Mouse (Mus musculus) CH12.LX (cell line): ENCODE measurements around the gene Abi1. TPM values are rescaled to one million over a fixed set of nuclear protein-coding genes. Genes with fewer than 3 reads are reported as not detected.

Source experiments
- DNase-seq: peaks from one replicate; pipeline ENCODE4 v3.0.0-alpha.2; 2013; ENCODE audit errors: extremely low read depth
- H3K27ac ChIP-seq: 2 replicates; pipeline ENCODE4 v1.5.1; 2012; ENCODE audit warnings: low read depth, mild to moderate bottlenecking, control low read depth, moderate library complexity; ENCODE audit not compliant: insufficient read depth
- H3K27me3 ChIP-seq: replicated peaks from 2 replicates; pipeline ENCODE3; 2012; ENCODE audit warnings: inconsistent platforms
- H3K36me3 ChIP-seq, 2 experiments: replicated peaks in 1 of 2; 2 replicates each; pipeline versions ENCODE3 to v1.6.1; 2012; ENCODE audit warnings: inconsistent platforms in 1 of 2, low read length in 1 of 2, mild to moderate bottlenecking in 1 of 2, mixed read lengths in 1 of 2, moderate library complexity in 1 of 2; ENCODE audit not compliant: control insufficient read depth in 1 of 2, insufficient read depth in 1 of 2
- H3K4me1 ChIP-seq, 2 experiments: 2 replicates each; pipeline ENCODE4 v1.6.1; 2012; ENCODE audit warnings: inconsistent platforms in 1 of 2, moderate library complexity in 1 of 2; ENCODE audit not compliant: insufficient read depth in 2 of 2, control insufficient read depth in 1 of 2
- H3K4me2 ChIP-seq: 2 replicates; pipeline ENCODE4 v1.6.1; 2012; ENCODE audit warnings: low read depth, mild to moderate bottlenecking, control low read depth; ENCODE audit not compliant: poor library complexity, insufficient read depth, severe bottlenecking
- H3K4me3 ChIP-seq, 3 experiments: fragments of 150-350 bp in 1 of 3; sonication (generic) in 1 of 3; replicated peaks in 1 of 3; 2 replicates each; pipeline versions ENCODE3 to v1.5.1; 2011 to 2012; ENCODE audit warnings: low read depth in 2 of 3, low read length in 2 of 3, mild to moderate bottlenecking in 2 of 3, moderate library complexity in 2 of 3, control low read depth in 1 of 3, improper control_type of control experiment in 1 of 3, inconsistent platforms in 1 of 3, mixed read lengths in 1 of 3; ENCODE audit not compliant: poor library complexity in 1 of 3
- H3K79me2 ChIP-seq: replicated peaks from 2 replicates; pipeline ENCODE4 v1.6.1; 2012; ENCODE audit warnings: mild to moderate bottlenecking, moderate library complexity; ENCODE audit not compliant: control insufficient read depth, poor library complexity, insufficient read depth, severe bottlenecking; ENCODE audit errors: extremely low read depth
- H3K9ac ChIP-seq: 2 replicates; pipeline ENCODE4 v1.6.1; 2012; ENCODE audit warnings: low read depth, mild to moderate bottlenecking, control low read depth, moderate library complexity; ENCODE audit not compliant: insufficient read depth
- H3K9me3 ChIP-seq: replicated peaks from 2 replicates; pipeline ENCODE3; 2012; ENCODE audit warnings: low read length, inconsistent platforms, mixed read lengths
- BHLHE40 ChIP-seq: IDR thresholded peaks from 2 replicates; pipeline ENCODE4 v1.6.1; 2011; ENCODE audit warnings: mild to moderate bottlenecking, low read depth, low read length, improper control_type of control experiment
- CHD2 ChIP-seq: IDR thresholded peaks from 2 replicates; pipeline ENCODE4 v1.6.1; 2011; ENCODE audit warnings: low read length, improper control_type of control experiment
- CTCF ChIP-seq, 2 experiments: IDR thresholded peaks in 1 of 2; conservative IDR thresholded peaks in 1 of 2; 2 replicates each; pipeline ENCODE4 v1.5.1; 2011 to 2012; ENCODE audit warnings: low read depth in 2 of 2, low read length in 2 of 2, improper control_type of control experiment in 1 of 2, inconsistent platforms in 1 of 2, mild to moderate bottlenecking in 1 of 2, moderate library complexity in 1 of 2
- E2F4 ChIP-seq: IDR thresholded peaks from 2 replicates; pipeline ENCODE4 v1.6.1; 2011; ENCODE audit warnings: low read depth, low read length, improper control_type of control experiment; ENCODE audit not compliant: insufficient replicate concordance
- ETS1 ChIP-seq: conservative IDR thresholded peaks from 2 replicates; pipeline ENCODE4 v1.6.1; 2012; ENCODE audit warnings: low read depth, mild to moderate bottlenecking, inconsistent platforms, low read length, improper control_type of control experiment, moderate library complexity
- GABPA ChIP-seq: IDR thresholded peaks from 2 replicates; pipeline ENCODE4 v1.6.1; 2012; ENCODE audit warnings: low read depth, low read length, improper control_type of control experiment, inconsistent platforms; ENCODE audit not compliant: insufficient replicate concordance
- HCFC1 ChIP-seq: IDR thresholded peaks from 2 replicates; pipeline ENCODE4 v1.6.1; 2012; ENCODE audit warnings: low read depth, mild to moderate bottlenecking, inconsistent platforms, low read length, improper control_type of control experiment
- IRF4 ChIP-seq: IDR thresholded peaks from 2 replicates; pipeline ENCODE4 v1.6.1; 2014; ENCODE audit warnings: low read depth, mild to moderate bottlenecking, inconsistent platforms, low read length, improper control_type of control experiment
- JUN ChIP-seq: IDR thresholded peaks from 2 replicates; pipeline ENCODE4 v1.6.1; 2011; ENCODE audit warnings: low read depth, mild to moderate bottlenecking, low read length, improper control_type of control experiment, moderate library complexity; ENCODE audit not compliant: insufficient read depth
- JUND ChIP-seq: conservative IDR thresholded peaks from 2 replicates; pipeline ENCODE4 v1.6.1; 2011; ENCODE audit warnings: low read depth, low read length, improper control_type of control experiment
- MAFK ChIP-seq: IDR thresholded peaks from 2 replicates; pipeline ENCODE4 v1.6.1; 2011; ENCODE audit warnings: low read length, improper control_type of control experiment; ENCODE audit not compliant: insufficient replicate concordance
- MAZ ChIP-seq: IDR thresholded peaks from 2 replicates; pipeline ENCODE4 v1.6.1; 2012; ENCODE audit warnings: low read depth, mild to moderate bottlenecking, inconsistent platforms, low read length, improper control_type of control experiment, moderate library complexity
- MEF2A ChIP-seq: IDR thresholded peaks from 2 replicates; pipeline ENCODE4 v1.6.1; 2014; ENCODE audit warnings: low read depth, mild to moderate bottlenecking, inconsistent platforms, low read length, improper control_type of control experiment, borderline replicate concordance
- MXI1 ChIP-seq: IDR thresholded peaks from 2 replicates; pipeline ENCODE4 v1.6.1; 2011; ENCODE audit warnings: mild to moderate bottlenecking, low read depth, low read length, improper control_type of control experiment
- NRF1 ChIP-seq: IDR thresholded peaks from 2 replicates; pipeline ENCODE4 v1.6.1; 2014; ENCODE audit warnings: low read depth, mild to moderate bottlenecking, inconsistent platforms, low read length, improper control_type of control experiment, moderate library complexity
- POLR2A ChIP-seq: IDR thresholded peaks from 2 replicates; pipeline ENCODE4 v1.6.1; 2011; ENCODE audit warnings: low read depth, mild to moderate bottlenecking, improper control_type of control experiment, low read length
- SIN3A ChIP-seq: IDR thresholded peaks from 2 replicates; pipeline ENCODE4 v1.6.1; 2012; ENCODE audit warnings: low read length, improper control_type of control experiment, inconsistent platforms
- SMC3 ChIP-seq: IDR thresholded peaks from 2 replicates; pipeline ENCODE4 v1.6.1; 2011; ENCODE audit warnings: low read depth, low read length, improper control_type of control experiment
- TBP ChIP-seq: conservative IDR thresholded peaks from 2 replicates; pipeline ENCODE4 v1.6.1; 2011; ENCODE audit warnings: low read depth, low read length, improper control_type of control experiment
- TCF12 ChIP-seq: IDR thresholded peaks from 2 replicates; pipeline ENCODE4 v1.6.1; 2014; ENCODE audit warnings: low read depth, mild to moderate bottlenecking, inconsistent platforms, low read length, improper control_type of control experiment
- UBTF ChIP-seq: IDR thresholded peaks from 2 replicates; pipeline ENCODE4 v1.6.1; 2012; ENCODE audit warnings: low read depth, mild to moderate bottlenecking, inconsistent platforms, low read length, improper control_type of control experiment, moderate library complexity
- USF1 ChIP-seq: IDR thresholded peaks from 2 replicates; pipeline ENCODE4 v1.6.1; 2014; ENCODE audit warnings: low read depth, mild to moderate bottlenecking, inconsistent platforms, low read length, improper control_type of control experiment
- ZMIZ1 ChIP-seq: IDR thresholded peaks from 2 replicates; pipeline ENCODE4 v1.6.1; 2012; ENCODE audit warnings: low read depth, mild to moderate bottlenecking, inconsistent platforms, low read length, improper control_type of control experiment
- ZNF384 ChIP-seq: IDR thresholded peaks from 2 replicates; pipeline ENCODE4 v1.6.1; 2012; ENCODE audit warnings: low read depth, low read length, improper control_type of control experiment, inconsistent platforms
- dilution Hi-C: fragments of 300-500 bp; cut with MboI; formaldehyde crosslinking; loops from 2 replicates; pipeline ENCODE4 v1.14.3; 2020; ENCODE audit warnings: low sequenced_read_pairs; ENCODE audit not compliant: extremely low pct_unique_long_range_greater_than_20kb, extremely low pct_ligation_motif_present
- in situ Hi-C: fragments of 300-500 bp; cut with MboI; formaldehyde crosslinking; loops from 3 replicates; pipeline ENCODE4 v1.14.3; 2019; ENCODE audit warnings: low sequenced_read_pairs, low pct_ligation_motif_present, low pct_unique_long_range_greater_than_20kb, mixed read lengths
- polyA plus RNA-seq: library from polyadenylated mRNA; unstranded; fragments of >175 nt; gene quantifications from 2 replicates; pipeline ENCODE4 v1.2.1, GENCODE M21; 2012; ENCODE audit warnings: low read depth; ENCODE audit not compliant: insufficient read length
- total RNA-seq, 2 experiments: library from RNA; depleted of rRNA; stranded (reverse); fragments of 300-350 nt in 1 of 2; fragments of >200 nt in 1 of 2; gene quantifications; 2 replicates each; pipeline ENCODE4 v1.2.3; 2012 to 2014

The Abi1 gene
- total and polyA plus RNA-seq, 3 experiments: 45.7 to 104 (median 74.6) TPM

- Histone ChIP-seq H3K27me3 (no peaks in the 10 kb centered on the region), H3K27ac (no peak overlapping the region), H3K4me1 (peaks cover 6 to 32% of the 10 kb centered on the region in 2 experiments; a peak in 3 of 4 replicates), H3K9ac (no peak overlapping the region), H3K9me3 (no peaks in the 10 kb centered on the region), H3K36me3 (peaks cover 9 to 52% of the 10 kb centered on the region in 2 experiments), H3K79me2 (peaks cover 50% of the 10 kb centered on the region), H3K4me2 (no peak overlapping the region), H3K4me3 (no peak overlapping the region)
- in situ Hi-C loops: no loop called here
- dilution Hi-C loops: no loop called here
- TF ChIP-seq MAZ (no peak), BHLHE40 (no peak), HCFC1 (no peak), SMC3 (no peak), ZNF384 (no peak), CHD2 (no peak), MAFK (no peak), TBP (no peak), E2F4 (no peak), CTCF (conservative IDR thresholded peaks at IDR 0.05 in 1 of 2, IDR thresholded peaks at IDR 0.05 in 1 of 2; ENCODE audit: low read depth in 2 of 2, low read length in 2 of 2) (no peak), TCF12 (no peak), POLR2A (no peak)
- DNase-seq: no peak
Measured at GRCm38 (mm10) chr2:23026379-23026778, 13.7 kb downstream of the Abi1 start.

GRCm38 (mm10) chr2:23023714-23024282, 16.2 kb downstream of the Abi1 start:
- no peak for DNase-seq
- H3K4me3 ChIP-seq: no peak overlapping the region
- H3K4me2 ChIP-seq: no peak overlapping the region
- no peaks in the 10 kb centered on the region for H3K27me3 ChIP-seq
- peaks cover 6 to 36% of the 10 kb centered on the region in 2 experiments; a peak in 3 of 4 replicates for H3K4me1 ChIP-seq
- TF ChIP-seq SIN3A (no peak), TCF12 (no peak), ETS1 (no peak), JUND (no peak), HCFC1 (no peak), MEF2A (no peak), MAFK (no peak), USF1 (no peak), IRF4 (no peak), GABPA (no peak), NRF1 (no peak), TBP (no peak), UBTF (no peak), E2F4 (no peak), CTCF (conservative IDR thresholded peaks at IDR 0.05 in 1 of 2, IDR thresholded peaks at IDR 0.05 in 1 of 2; ENCODE audit: low read depth in 2 of 2, low read length in 2 of 2) (no peak), JUN (no peak), ZMIZ1 (no peak), ZNF384 (no peak), MXI1 (no peak)
- H3K79me2 ChIP-seq: peaks cover 46% of the 10 kb centered on the region
- in situ Hi-C loops (no loop called here), dilution Hi-C loops (no loop called here)
- no peak overlapping the region for H3K9ac ChIP-seq
- peaks cover 4% of the 10 kb centered on the region for H3K9me3 ChIP-seq
- peaks cover 5 to 39% of the 10 kb centered on the region in 2 experiments for H3K36me3 ChIP-seq
- H3K27ac ChIP-seq: no peak overlapping the region
